Mouse (Mus musculus) kidney, adult 18-20 months (tissue): ENCODE measurements at regions not wholly inside any gene's neighbourhood (a gene's known extent, or its start where the extent isn't known, plus 50 kb on each side); places are given as distances from the start of the nearest gene placed in this dataset.
"Not testable (repeated sequence)": the region's sequence is repeated elsewhere in the genome, so short reads cannot be mapped to it uniquely, and the experiment has no call there.

Source experiments
- DNase-seq: peaks from one replicate; pipeline ENCODE4 v3.0.0; 2021

DNA sequence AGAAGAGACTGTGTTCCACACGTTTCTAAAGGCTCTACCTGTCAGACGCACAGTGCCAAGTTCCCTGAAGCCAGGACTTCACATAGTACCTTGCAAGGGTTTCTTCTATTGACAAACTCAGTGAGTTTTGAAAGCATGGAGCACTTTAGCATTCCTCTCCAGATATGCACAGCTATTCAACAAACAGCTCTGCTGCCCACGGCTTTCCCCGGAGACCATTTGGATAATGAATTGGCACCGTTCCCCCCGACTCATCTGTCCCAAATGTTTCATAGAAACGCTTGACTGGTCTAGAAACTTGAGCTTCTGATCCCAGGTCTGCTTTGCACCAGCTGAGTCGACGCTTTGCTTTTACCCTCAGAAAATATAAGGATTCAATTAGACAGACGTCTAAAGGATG is 162.2 kb upstream of the St6galnac5 start:
- DNase-seq: no peak

DNA sequence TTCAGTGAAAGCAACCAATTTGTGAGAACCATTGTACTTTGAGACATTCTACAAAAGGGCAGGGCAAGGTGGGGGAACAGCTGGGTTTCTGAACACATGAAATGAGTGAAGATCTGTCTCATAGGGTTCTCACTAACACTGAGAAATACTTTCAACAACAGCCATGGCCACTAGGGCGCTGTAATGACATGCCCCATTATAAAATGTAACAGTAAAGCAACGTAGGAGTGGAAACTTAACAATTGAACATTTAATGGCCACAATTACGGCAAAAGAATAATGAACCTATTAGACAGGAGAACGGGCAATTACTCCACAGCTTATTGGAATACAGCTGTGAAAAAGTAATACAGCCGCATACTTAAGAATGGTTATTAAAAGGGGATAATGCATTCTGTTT is 158.9 kb upstream of the St6galnac5 start:
- DNase-seq: no peak

- no peak for DNase-seq
These were observed 143.3 kb upstream of the St6galnac5 start for GRCm38 (mm10) chr3:153125335-153125734.

GRCm38 (mm10) chr3:153121934-153122333 is 139.9 kb upstream of the St6galnac5 start:
- DNase-seq: no peak

DNA sequence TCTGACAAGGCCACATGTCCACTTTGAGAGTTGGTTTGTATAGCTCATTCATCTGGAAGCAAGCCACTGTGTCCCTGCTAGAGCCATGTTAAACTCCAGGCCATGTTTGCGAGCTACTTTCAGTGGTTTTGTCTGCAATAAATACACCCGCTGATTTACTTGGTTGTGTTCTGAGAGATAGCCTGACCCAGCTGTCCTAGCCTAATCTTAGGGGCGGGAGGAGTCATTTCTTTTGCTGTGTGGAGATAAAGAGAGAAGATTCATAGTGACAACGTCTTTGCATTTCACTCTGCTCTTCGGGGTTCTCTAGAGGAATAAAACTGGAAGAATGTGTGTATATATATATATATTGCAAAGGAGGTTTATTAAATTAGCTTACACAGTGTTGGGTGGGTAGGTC is 137.1 kb upstream of the St6galnac5 start:
- no peak for DNase-seq

GRCm38 (mm10) chr3:153118643-153119042 is 136.6 kb upstream of the St6galnac5 start:
- no peak for DNase-seq

DNA sequence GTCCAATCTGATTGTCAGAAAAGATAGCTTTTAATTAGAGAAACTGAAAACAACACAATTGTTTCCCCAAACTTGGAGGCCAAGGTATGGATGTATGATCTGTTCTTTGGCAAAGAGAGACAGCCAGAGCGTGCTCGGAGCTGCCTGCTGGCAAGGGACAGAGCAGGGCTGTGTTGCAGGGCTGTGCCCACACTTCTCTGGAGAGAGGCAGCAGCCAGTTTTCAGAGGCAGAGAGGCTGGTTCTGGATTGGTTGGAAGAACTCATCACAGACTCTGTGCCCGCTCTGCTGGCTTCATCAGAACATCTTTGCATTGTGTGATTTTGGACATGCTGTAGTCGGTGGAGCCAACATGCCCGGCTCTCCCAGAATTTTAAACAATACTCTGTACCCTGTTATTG is 123.5 kb upstream of the St6galnac5 start:
- DNase-seq: no peak

GRCm38 (mm10) chr3:153090572-153090971 is 108.5 kb upstream of the St6galnac5 start:
- DNase-seq: not testable (repeated sequence)

GRCm38 (mm10) chr3:153085096-153085788 is 103.2 kb upstream of the St6galnac5 start:
- peak; percentile 40 for DNase-seq

GRCm38 (mm10) chr3:153084226-153085095 is 102.4 kb upstream of the St6galnac5 start:
- DNase-seq: no peak

DNA sequence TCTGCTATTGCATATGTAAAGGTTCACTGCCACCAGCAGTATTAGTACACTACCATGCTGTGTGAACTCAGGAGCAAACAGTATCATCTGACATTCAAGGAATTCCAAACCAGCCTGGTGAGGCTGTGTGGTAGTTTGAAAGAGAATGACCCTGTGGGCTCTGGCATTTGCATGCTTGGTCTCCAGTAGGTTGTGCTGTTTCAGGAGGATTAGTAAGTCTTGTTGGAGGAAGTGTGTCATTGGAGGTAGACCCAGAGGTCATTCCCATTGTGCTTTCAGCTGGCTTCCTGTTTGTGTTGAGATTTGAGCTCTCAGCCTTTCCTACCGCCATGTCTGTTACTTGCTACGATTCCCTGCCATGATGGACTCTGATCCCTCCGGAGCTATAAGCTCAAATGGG is 98.3 kb upstream of the St6galnac5 start:
- DNase-seq: no peak

DNA sequence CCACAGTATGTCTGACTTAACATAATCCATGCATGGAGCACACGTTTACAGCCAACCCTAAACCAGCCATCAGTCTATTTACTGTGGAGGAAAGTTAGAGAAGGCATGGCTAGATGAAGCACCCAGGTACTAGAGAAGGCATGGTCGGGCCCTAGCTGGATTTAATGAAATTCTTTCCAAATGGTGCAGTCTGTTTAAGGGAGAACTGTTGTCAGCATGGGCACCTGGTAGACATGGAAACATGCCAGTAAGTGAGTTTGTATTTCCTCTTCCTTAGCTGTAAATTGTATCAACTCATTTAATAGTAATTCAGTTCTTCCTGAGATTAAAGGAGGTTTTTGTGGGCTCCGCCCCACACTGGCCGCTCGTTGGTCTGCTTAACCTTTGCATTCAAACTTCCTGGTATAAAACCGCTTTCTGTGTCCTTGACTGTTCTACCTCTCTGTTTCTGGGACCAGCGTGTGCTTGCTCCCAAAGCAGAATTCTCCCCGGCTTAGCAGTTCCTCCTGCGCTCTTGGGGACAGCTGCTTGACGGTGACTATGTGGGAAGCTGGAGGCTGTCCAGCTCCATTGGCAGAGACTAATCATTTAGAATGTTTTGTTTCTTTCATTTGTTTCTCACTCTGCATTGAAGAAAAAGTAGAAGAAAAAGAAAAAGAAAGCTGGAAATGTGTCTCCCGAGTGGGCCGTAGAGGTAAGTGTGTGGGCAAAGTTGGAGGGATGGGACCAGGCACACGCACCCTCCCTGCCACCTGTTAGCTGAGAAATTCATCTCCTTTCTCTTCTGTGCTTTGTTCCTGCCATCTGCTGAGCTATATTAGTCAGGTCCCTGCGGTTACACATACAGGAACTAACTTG is 96.0 kb upstream of the St6galnac5 start:
- no peak for DNase-seq

DNA sequence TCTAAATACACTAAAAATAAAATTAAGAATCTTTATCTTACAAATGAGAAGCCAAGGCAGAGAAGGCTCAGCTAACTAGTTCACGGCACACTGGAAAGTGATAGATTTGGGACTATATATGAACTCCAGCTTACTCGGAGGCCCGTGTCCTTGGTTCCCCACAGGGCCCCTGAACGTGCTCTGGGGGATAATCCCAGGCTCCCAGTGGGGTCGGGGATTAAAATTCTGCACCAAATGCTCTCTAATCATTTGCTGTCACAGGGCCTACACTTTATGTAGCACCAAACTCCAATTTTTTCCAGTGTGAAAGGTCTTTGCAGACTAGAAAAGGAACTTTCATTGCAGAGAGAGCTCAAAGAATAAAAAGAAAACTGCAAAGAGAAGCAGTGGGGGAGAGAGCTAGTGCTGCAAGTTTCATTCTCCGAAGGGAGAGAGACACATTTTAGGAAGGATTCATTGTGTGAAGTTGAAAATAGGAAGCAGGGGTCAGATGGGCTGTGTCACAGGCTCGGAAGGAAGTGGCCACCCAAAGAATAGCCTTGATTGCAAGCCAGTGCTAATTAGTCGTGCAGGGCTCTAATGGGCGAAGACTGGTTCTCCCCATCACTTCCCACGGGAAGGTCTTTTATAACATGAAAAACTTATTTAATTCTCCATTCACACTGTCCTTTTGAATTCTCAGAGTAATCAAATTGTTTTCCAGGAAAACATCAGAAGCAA is 90.3 kb upstream of the St6galnac5 start:
- DNase-seq: no peak

GRCm38 (mm10) chr3:153071549-153071948 is 89.5 kb upstream of the St6galnac5 start:
- DNase-seq: no peak

GRCm38 (mm10) chr3:153071123-153071522 is 89.1 kb upstream of the St6galnac5 start:
- no peak for DNase-seq

DNA sequence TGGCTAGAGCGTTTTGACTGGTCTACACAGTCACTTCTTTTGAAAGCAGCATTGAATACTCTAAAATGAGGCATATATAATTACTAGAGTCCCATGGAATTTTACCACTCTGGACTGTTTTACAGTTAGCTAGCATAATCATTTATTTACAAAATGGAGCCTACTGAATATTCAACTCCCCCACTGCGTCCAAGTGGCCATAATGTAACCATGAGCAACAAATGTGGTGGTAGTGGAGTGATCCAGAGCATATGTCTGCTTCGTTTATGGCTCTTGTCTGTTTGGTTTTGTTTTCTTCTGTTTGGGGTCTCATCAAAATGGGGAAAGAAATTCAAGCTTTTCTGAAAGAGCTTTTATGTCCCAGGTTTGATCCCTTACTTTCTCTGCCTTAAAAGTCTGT is 83.8 kb upstream of the St6galnac5 start:
- no peak for DNase-seq

DNA sequence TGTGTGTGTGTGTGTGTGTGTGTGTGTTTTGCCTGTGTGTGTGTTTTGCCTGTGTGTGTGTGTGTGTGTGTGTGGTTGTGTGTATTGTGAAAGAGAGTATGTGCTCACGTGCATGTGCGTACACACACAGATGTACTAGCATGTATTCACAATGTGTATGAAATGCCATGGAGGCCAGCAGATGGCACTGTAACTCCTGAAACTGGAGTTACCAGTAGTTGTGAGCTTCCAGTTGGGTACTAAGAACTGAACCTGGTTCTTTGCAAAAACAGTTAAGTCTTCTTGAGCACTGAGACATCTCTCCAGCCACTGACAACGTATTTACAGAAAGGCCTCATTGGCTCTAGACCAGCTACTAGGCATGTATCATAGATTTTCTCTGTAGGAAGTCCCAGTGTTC is 71.1 kb upstream of the St6galnac5 start:
- DNase-seq: no peak

- DNase-seq: no peak
These were observed 69.5 kb upstream of the St6galnac5 start for GRCm38 (mm10) chr3:153051566-153051965.

DNA sequence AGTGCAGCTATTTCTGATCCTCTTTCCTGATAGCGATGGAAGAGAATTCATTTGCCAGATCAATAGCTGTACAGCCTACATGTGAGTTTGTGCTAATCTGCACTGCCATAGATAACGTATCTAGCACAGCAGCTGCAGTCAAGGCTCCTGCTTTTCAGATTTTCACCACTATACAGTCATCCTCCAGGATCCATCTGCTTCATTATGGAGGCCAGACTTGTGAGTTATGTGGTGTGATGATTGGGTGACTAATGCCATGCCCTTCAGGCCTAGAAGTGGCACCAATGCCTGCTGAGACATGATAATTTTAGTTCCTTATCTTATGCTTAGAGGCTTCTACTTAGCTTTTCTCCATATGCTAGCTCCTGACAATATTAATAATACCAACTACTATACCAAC is 63.3 kb upstream of the St6galnac5 start:
- no peak for DNase-seq

DNA sequence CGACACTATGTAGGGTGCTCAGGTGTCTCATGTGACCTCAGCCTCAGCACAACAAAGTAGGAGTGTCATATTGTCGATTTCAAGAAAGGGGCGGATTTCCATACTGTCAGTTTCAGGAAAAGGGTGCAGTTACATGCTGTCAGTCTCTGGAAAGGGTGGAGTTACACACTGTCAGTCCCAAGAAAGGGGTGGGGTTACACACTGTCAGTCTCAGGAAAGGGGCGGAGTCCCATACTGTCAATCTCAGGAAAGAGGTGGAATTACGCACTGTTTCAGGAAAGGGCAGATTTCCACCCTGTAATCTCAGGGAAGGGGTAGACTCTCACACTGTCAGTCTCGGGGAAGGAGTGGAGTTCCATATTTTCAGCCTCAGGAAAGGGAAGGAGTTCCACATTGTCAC is 51.9 kb upstream of the St6galnac5 start:
- no peak for DNase-seq
